ENCODE assay signal across 9 mouse cellular contexts in the genomic region with DNA sequence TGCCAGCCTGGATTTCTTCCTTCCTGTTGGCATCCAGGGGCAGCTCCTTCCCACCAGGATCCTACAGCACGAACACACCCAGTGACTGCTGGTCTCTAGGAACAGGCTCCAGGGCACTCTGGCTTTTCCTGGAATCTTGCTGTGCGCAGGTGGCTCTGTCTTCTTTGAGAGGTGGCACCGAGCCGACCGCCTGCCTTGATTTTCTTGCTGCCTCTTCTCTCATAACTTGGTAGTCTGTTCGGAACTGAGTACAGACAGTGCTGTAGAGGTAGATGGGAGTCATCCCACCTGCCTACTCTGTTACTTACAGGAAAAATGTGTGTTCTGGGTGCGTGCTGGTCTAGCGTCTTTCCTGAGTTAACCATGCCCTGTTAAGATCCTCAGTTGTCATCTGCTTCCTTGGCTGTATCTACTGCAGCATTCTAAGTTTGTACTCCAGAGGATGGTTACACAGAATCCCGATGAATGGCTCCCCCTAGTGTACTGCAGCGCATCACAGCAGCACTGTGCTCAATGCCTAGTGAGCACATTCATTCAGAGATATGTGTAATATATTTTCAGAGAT. TPM values are rescaled to one million over a fixed set of nuclear protein-coding genes. Genes with fewer than 3 reads are reported as not detected.
DNase-seq lines count a peak whose midpoint lies in the region; ATAC-seq and TF ChIP-seq lines count a peak whose summit lies in the region.
"Had no signal": no experiment of that assay in that cellular context is flagged by ENCODE, and none has a peak within 500 bp of the region (broad histone marks: within the 10 kb centered on the region; RNA-seq: fewer than 3 reads in every experiment).

No protein-coding gene starts in this region.

- H3K9ac ChIP-seq in embryonic facial prominence, embryonic 11.5 days (replicated peaks; ENCODE audit: low read length) = no peak overlapping the region
- H3K9ac ChIP-seq: lung, embryonic 15.5 days had no signal

- no peak overlapping the region for H3K4me3 ChIP-seq in embryonic facial prominence, embryonic 11.5 days (ENCODE audit: low read depth, low read length)
- no peak overlapping the region for H3K4me3 ChIP-seq in layer of hippocampus, adult 2 months
- no peak overlapping the region for H3K4me3 ChIP-seq in lung, adult 2 months (replicated peaks; ENCODE audit: extremely low read depth, low read depth, low read length)
- H3K4me3 ChIP-seq: lung, embryonic 15.5 days had no signal

- peak; percentile 98; the same call in 1 of the 2 replicates for TF ChIP-seq CTCF in layer of hippocampus, adult 2 months (conservative IDR thresholded peaks at IDR 0.05)
- peak; percentile 87 for TF ChIP-seq CTCF in lung, adult 2 months (IDR thresholded peaks at IDR 0.05; ENCODE audit: insufficient read depth, low read length)

- H3K36me3 ChIP-seq in embryonic facial prominence, embryonic 11.5 days (replicated peaks; ENCODE audit: control insufficient read depth, insufficient read depth, low read depth, low read length) = no peaks in the 10 kb centered on the region
- H3K36me3 ChIP-seq: lung, embryonic 15.5 days had no signal

- H3K4me2 ChIP-seq in embryonic facial prominence, embryonic 11.5 days (ENCODE audit: low read depth, low read length) = no peak overlapping the region
- H3K4me2 ChIP-seq: lung, embryonic 15.5 days had no signal

- H3K9me3 ChIP-seq in embryonic facial prominence, embryonic 11.5 days (replicated peaks; ENCODE audit: control insufficient read depth, low read length) = no peaks in the 10 kb centered on the region
- H3K9me3 ChIP-seq: lung, embryonic 15.5 days had no signal

- H3K27ac ChIP-seq in embryonic facial prominence, embryonic 11.5 days (replicated peaks; ENCODE audit: low read depth, low read length) = no peak overlapping the region
- no peak overlapping the region for H3K27ac ChIP-seq in layer of hippocampus, adult 2 months
- H3K27ac ChIP-seq: lung, embryonic 15.5 days had no signal

- H3K4me1 ChIP-seq in embryonic facial prominence, embryonic 11.5 days (ENCODE audit: control insufficient read depth, insufficient read depth, low read length) = no peaks in the 10 kb centered on the region
- H3K4me1 ChIP-seq in lung, adult 2 months (ENCODE audit: control insufficient read depth, insufficient read depth, low read length) = no peaks in the 10 kb centered on the region
- H3K4me1 ChIP-seq: lung, embryonic 15.5 days had no signal

- TF ChIP-seq POLR2A in lung, adult 2 months (IDR thresholded peaks at IDR 0.05; ENCODE audit: borderline replicate concordance, extremely low read depth, low read depth, low read length) = no peak

- ATAC-seq in embryonic facial prominence, embryonic 11.5 days (replicated peaks; ENCODE audit: insufficient number of reproducible peaks, low FRiP score, low TSS enrichment, low read depth) = no peak
- ATAC-seq in neutrophil, adult 5-6 weeks (ENCODE audit: extremely low read depth, insufficient number of reproducible peaks, low FRiP score, poor library complexity, severe bottlenecking) = peak; percentile 64; the same call in 1 of the 2 replicates

- H3K27me3 ChIP-seq in embryonic facial prominence, embryonic 11.5 days (ENCODE audit: control insufficient read depth, insufficient read depth, low read length) = no peaks in the 10 kb centered on the region
- H3K27me3 ChIP-seq: lung, embryonic 15.5 days had no signal

- intact Hi-C loops in heart, postnatal 10 days (cut with DNase I) = loop anchor here (1.0 to 10.0 kb wide), 4 partner anchors 397 to 1492 kb away; no protein-coding TSS in a partner anchor

- 57% methylated on average over 10 of the region's 10 CpGs for WGBS in embryonic facial prominence, embryonic 11.5 days
- 52% methylated on average over 10 of the region's 10 CpGs for WGBS in lung, adult 2 months

- DNase-seq in ES-CJ7 (ENCODE audit: low read depth, low spot score) = peak; percentile 46
- DNase-seq in adrenal gland, postnatal 10 days = peak; percentile 77
- peak; percentile 75 for DNase-seq in embryonic facial prominence, embryonic 11.5 days (ENCODE audit: low spot score)
- DNase-seq in heart, postnatal 10 days = peak; percentile 67 to 77
- DNase-seq in layer of hippocampus, adult 2 months (ENCODE audit: low spot score in 2 of 2) = peak; percentile 77
- peak; percentile 33 for DNase-seq in lung, adult 2 months
- peak; percentile 15 for DNase-seq in yolk sac, embryonic 10.5 days (ENCODE audit: low spot score)

RNA-seq across cellular contexts. Expression of a gene that starts 13.7 kb away (rescaled TPM):
- 10 to 100 TPM; 31.8 to 40.8 TPM for total RNA-seq in adrenal gland, postnatal 10 days (2021)
- polyA plus RNA-seq in embryonic facial prominence, embryonic 11.5 days (2014; fragmentation: Nextera tagmentation; extraction: Ambion mirVana) = 15.6 and 23.4 TPM in 2 replicates
- total RNA-seq in heart, postnatal 10 days (2021) = 10 to 100 TPM; 16.9 to 19.0 TPM
- 10 to 100 TPM; 36.5 to 38.0 TPM for total RNA-seq in layer of hippocampus, adult 2 months (2021)
- 5.9 and 8.4 TPM in 2 replicates for polyA plus RNA-seq in lung, adult 2 months (2012; rRNA removed)
- total RNA-seq in neutrophil, adult 5-6 weeks (2017) = 12.2 and 12.7 TPM in 2 replicates

Comparison
In these comparisons a context has a peak if more than half of its experiments do, and no peak if none do; other contexts are left out.
1. DNase-seq: peak in every context shown above with its lines; median percentile 77 in adrenal gland, postnatal 10 days; 77 in layer of hippocampus, adult 2 months; 75 in embryonic facial prominence, embryonic 11.5 days; 72 in heart, postnatal 10 days; 46 in ES-CJ7; 33 in lung, adult 2 months; 15 in yolk sac, embryonic 10.5 days.